Mouse (Mus musculus): ENCODE data around the gene Ftsj3.
"Not testable (repeated sequence)": the region's sequence is repeated elsewhere in the genome, so short reads cannot be mapped to it uniquely, and the experiment has no call there.

Gene Ftsj3

DNA sequence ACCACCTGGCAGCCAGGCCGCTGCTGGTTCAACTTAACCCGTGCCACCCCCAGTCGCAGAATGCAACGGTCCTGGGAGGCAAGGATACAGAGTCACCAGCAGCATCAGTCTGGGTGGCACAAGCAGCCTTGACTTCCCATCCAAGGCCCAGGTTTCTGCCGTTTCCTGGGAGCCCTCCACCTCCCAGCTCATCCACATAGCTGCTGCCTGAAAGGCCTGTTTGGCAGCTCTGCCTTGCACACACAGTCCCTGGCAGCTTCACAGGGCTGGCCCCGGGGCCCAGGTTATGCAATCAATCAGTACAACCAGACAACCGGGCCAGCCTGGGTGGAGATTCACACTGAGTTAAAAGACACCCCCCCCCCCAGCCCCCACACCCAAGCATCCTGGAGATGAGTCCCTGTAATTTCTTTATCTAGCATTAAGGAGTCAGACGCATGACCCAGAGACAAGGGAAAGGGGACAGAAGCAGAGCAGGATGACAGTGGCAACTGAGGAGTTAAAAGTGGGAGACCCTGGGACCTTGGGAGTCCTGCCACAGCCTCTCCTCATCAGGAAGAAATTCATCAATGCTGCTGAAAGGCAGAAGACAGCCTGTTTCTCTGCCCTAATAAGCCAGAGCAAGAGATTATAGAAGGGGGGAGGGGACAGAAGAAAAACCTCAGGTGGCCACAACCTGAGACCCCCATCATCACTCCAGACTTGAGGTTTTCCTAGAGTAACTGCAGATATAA, 12.6 kb upstream of the Ftsj3 start:
- peak; percentile 30 for DNase-seq

DNA sequence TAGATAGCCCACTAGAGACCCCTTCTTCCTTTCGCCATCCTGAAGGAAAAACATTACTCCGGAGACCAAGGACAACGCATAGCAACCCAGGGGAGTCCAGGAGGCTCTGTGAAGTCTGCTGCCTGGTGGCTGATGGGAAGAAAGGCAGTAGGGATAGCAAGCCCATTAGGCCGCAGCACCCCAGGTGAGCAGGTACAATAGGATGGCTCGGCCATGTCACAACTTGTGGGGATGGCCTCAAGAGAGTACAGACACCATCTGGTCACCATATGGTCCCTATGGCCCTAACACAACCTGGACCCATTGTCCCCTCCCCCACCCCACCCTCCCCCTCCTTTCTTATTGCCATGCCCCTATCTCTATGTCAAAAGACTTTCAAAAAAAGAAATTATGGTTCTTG, 12.0 kb upstream of the Ftsj3 start:
- DNase-seq = no peak

DNA sequence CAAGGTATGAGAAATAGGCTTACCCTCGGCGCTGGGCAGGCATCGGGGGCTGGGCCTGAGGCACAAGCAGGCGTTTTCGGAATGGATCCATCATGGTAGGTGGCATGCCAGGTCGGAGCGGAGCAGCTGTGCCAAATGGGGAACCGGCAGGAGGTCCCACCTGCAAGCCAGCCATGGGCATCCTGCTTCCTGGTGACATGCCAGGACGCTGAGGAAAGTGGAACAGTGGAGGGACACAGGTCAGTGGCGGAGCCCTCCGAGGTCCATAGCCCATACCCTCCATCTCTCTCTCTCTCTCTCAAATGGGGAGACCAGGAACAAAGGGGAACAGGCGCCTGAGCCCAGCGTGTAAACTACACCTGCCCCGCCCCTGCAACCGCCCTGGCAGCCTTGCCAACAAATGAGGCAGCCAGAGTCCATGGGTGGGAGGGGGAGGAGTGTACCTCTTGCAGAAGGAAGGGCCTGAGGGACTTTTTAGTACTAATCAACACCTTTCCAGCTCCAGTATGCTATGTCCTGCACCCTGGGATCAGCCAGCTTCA, 11.5 kb upstream of the Ftsj3 start:
- DNase-seq = no peak

DNA sequence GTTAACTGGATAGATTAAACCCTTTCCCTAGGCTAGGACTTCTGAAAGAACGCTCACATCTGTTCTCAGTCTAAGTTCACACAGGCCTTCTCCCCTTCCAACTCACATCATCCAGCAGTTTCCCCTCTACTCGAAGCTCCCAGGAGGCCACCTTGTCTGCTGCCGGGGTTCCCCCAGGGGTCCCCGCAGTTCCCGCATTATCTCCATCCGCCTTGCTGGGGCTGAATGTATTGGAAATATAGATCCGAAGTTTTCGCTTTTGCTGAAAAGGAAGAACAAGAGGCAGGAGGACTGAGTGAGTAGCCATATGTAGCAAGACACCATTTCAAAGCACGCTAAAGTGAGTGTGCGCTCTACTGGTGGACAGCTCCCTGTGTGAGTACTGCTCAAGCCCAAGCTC, 10.6 kb upstream of the Ftsj3 start:
- no peak for DNase-seq

DNA sequence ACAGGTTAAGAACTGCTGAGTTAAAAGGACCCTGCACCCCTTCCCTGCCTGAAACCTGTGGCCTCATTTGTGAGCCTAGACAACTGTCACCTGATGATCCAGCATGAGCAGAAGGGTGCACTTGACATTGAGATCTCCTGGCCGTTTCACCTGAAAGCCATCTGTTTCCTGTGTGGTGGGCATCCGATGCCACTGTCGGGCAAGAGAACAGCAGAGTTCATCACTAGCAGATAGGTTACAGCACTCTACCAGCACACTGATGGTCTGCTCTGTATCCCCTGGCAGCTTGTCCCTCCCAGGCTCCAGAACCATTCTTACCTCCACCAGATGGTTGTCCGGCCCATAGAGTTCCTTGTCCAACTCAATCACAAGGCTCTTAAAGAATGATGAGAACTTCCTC, 9.7 kb upstream of the Ftsj3 start:
- no peak for DNase-seq

DNA sequence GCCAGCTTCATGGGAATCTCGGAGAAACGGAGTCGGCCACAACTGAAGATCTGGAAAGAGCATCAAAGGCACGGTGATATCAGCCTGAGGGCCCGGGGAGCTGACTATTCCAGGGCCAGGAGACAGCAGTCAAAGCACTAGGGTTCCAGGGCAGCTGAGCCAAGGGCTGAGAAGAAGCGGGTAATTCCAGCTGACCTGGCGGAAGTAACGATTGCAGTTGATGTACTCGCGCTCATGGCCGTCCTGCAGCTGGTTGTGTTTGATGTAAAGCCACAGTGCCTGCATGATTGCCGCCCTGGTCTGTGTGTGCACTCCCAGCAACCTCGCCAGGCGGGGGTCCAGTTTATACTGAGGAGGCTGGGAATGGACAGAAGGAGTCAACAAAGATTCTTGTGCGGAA, 9.1 kb upstream of the Ftsj3 start:
- no peak for DNase-seq

DNA sequence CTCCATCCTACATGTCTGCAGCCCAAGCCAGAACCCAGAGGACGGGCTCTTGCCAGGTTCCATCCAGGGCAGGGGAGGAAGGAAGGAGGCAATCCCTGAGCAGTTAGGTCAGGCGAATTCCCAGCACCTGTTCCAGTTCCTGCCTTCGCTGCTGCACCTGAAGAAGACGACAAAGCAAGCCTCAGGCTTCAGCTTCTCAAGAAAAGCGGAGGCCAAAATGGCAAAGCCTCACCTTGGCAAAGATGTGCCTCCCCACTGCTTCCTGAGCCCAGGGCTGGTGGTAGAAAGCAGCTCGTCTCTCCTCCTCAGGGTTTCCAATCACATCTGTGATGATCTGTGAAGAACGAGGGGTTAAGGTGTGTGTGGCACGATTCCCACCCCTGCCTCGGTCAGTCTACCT, 8.1 kb upstream of the Ftsj3 start:
- no peak for DNase-seq

DNA sequence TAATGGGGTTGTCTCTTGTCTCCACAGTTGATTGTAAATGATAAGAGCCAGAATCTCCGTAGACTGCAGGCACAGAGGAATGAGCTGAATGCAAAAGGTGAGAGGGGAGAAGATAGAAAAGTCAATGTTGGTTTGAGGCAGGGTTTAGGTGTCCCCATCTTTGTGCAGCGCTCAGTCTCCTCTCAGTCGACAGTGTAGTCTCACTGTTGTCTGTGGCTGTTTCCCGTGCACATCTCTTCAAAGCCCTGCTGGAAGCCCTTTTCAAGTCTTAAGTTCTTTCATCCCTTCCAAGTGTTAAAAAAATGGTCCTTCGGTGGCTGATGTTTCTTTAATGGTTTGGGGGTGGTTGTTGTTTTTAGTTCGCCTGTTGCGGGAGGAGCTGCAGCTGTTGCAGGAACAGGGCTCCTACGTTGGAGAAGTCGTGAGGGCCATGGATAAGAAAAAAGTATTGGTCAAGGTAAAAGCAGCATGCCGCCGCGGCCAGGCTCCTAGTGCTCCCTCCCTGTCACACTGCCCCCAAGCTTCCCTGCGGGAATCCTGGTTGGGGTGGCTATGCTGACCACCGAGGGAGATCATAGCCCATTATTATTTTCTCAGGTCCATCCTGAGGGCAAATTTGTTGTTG, 5.1 kb upstream of the Ftsj3 start:
- DNase-seq = no peak

DNA sequence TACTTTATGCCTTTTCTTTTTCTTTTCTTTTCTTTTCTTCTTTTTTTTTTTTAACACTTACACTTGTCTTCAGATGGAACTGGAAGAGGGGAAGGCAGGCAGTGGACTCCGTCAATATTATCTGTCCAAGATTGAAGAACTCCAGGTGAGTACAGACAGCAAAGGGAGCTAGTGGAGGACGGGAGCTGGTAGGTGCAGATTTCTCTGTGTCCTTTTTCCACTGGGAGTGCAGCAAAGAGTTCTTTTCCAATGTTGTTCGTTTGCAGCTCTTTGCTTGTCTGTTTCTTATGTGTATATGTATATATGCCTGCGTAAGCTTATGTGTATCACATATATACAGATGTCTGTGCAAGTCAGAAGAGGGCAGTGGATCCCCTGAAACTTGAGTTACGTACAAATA, 896 bp upstream of the Ftsj3 start:
- DNase-seq = no peak

DNA sequence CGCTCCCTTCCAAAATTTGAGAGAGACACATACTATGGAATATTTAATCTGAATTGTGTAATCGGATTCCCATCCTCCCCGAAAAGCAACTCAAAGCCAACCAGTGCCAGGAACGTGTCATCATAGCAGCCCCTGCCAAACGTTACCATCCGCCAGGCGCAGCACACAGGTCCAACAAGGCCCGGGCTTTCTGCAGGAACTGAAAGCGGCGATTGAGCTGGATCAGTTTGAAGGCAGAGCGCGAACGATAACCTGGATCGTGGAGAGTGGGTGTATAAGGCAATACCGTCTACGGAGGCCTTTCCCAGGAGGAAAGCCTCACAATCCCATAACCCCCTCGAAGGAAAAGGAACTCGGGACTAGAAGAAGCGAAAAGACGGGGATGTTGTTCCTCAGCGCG, 705 bp downstream of the Ftsj3 start:
- DNase-seq = no peak

DNA sequence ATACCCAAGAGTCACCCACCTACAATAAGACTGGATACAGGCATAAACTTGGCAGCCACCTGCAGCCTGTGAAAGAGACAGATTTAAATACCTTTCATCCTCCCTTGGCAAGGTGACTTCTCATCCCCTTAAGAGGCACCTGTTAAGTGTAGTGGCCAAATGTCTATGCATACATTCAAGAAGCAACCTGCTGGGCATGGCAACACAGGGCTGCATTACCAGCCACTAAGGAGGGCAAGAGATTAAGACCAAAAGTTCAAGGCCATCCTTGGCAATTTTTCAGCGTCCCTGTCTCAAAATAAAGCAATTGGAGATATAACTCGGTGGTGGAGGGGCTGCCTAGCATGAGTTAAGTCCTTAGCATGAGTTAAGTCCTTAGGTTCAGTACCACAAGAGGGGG, 1.1 kb downstream of the Ftsj3 start:
- DNase-seq = no peak

DNA sequence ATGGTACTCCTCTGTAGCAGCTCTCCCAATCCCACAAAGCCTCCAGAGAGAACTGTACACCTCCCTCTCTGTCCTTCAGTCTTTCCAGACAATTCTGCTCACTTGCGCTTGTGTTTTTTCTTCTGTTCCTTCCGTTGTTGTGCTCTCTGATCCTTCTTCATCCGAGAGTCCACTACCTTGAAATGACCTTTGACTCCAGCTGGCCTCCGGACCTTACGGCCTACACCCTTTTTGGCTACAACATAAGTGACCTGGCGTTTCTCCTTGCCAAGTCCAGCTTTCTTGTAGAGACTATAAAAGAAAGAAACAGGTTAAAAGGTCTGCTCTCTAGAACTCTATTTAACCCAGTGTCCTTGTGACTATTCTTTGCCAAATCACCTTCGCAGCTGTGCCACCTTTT, 6.6 kb downstream of the Ftsj3 start:
- no peak for DNase-seq

DNA sequence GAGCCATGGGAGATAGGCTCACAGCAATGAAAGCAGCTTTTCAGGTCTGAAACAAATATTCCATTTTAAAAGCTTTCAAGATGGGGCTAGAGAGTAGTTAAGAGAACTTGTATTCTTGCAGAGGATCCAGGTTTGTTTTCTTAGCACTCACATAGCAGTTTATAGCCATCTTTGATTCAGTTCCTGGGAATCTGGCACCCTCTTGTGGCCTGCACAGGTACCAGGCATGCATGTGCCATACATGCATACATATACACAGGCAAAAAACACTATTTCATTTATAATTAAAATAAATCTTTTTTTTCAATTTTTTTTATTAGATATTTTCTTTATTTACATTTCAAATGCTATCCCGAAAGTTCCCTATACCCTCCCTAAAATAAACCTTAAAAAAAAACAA, 9.0 kb downstream of the Ftsj3 start:
- DNase-seq = no peak

DNA sequence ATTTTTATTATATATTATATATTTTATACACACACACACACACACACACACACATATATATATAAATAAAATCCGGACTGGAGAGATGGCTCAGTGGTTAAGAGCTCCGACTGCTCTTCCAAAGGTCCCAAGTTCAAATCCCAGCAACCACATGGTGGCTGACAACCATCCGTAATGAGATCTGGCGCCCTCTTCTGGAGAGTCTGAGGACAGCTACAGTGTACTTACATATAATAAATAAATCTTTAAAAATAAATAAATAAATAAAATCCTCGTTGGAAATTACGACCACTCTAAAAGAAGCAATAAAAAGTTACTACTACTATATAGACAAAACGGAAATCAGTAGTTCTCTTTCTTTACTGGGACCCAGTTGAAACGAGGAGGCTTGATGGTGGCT, 21.9 kb downstream of the Ftsj3 start:
- not testable (repeated sequence) for DNase-seq

DNA sequence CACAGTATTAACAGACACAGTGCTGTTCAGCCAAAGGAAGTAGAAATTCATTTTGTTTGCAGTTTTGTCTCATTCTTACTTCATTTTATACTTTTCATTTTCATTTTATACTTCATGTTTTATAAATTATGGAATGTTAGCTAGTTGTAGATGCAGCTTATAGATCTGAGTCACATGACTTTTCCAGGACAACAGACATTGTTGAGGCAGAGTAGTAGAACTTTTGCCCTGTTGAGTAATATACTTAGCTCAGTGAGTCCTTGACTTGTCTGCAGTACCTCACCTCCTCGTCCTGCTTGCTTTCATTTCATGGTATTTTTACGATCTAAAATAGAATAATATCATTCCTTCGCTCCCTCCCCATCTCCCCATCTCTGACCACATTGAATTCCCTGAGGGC, 35.3 kb downstream of the Ftsj3 start:
- DNase-seq = no peak

DNA sequence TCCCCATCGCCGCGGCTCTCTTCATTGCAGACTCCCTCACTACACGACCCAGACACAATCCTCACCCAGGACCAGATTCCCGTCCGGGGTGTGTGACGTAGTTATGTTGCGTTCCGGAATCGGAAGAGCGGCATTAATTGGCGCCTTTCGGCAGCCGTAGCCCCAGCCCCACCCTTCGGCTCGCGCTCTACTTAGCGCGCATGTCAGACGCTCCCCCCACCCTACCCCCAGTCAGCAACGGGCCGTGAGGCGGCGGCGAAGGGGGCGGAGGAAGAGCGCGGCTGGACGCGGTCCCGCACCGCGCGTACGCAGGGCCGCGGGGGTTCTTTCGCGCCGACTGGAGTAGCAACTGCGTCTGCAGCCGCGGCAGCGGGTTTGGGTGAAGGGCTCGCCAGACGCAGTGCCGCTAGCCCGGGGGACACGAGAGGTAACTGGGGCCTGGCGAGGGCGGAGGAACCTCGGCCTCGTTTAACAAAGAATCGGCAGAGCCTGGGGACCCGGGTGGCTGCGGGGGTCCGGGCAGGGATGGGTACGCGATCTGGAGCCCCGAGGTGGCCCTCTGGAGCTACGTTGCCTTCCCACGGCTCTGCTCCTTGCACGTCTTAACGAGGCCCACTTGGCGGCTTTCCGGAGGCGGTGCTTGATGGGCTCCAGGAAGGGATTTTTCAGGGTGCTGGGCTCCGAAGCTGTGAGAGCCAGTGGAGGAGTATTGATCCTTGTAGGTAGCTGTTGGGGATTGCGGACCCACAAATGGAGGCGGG, 39.0 kb downstream of the Ftsj3 start, which contains the start of gene Ddx42:
Gene Ddx42, plus strand, starts transcription at position 197 of the 761 bp plus-strand sequence.
- peak; percentile 93 for DNase-seq

DNA sequence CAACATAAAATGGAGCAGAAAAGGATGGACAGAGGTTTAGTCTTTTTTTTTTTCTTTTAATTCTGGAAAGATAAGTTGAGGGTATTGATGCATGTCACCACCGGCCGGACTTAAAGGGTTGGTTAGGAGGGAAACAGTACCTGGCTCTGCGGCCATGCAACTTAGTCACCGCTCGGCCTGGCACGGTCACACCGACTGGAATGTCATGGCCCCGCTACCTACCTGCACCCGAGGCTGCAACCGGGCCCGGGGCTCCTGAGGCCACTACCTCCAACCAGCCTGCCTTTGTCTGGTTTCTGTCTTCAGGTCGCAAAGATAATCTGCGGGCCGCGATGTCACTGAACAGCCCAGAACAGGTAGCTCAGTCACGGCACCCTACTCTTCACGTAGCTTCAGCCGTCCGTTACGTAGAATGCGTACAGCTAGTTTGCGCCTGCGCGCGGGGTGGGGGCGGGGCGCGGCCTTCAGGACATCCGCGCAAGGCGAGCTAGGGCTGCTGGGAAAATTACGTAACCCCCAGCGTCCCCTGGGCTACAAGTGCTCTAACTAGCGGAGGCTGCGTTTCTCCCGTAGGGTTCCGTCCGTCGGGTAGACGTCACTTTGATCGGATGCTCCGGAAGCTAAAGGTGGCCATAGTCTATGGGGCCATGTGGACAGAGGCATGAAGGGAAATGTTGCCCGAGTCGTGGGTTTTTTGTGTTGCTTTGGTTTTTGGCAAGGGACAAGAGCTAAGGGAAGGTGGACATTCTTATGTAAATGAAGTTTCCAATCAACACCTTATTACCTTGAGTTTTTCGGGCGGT, 39.8 kb downstream of the Ftsj3 start, which contains the start of gene Ccdc47:
Gene Ccdc47, minus strand, starts transcription at position 418 of the 803 bp plus-strand sequence.
- DNase-seq = peak; percentile 95

DNA sequence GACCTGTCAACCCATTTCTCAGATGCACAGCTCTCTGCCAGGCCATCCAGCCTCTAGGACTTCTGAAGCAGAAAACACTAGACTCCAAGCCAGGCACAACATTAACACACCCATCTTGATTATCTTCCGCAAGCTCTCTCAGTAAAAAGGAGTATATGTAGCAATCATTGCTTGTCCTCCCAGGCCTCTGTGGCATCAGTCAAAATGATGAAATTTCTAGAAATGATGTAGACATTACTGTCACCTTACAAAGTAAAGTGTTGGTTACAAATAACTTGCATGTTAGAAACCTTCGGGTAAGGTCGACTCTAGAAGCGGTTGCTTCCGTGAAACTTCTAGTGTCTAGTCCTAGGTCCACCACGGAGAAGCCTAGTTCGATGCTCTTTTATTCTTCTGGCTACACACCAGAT, 40.4 kb downstream of the Ftsj3 start:
- no peak for DNase-seq

DNA sequence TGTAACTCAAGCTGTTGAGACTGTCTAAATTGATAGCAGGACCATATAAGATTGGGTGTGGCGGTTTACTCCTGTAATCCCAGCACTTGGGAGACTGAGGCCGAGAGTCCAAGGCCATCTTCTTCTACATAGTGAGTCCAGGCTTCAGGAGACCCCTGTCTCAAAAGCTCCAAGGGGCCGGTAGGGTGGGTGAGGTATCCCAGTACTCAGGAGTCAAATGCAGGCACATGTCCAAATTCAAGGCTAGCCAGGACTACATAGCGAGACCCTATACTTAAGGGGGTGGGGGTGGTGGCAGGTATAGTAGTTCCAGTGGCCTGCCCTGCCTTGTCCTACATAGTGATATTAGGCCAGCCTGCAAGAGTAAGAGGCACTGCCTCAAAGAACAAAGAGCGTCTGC, 41.0 kb downstream of the Ftsj3 start:
- no peak for DNase-seq

DNA sequence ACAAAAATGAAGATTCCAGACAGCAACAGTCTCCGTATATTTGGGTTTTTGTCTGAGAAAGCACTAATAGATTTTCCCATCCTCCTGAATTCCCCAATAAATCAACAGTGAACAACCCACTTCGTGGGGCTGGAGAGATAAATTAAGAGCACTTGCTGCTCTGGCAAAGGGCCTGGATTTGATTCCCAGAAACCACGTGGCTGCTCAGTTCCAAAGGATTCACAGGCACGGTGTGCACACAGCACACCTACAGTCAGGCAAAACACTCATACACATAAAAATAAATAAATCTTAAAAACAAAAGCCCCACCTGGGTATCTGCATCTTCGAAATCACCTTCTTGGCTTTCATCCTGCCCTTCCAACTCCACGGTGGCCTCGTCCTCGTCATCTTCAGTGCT, 43.1 kb downstream of the Ftsj3 start:
- DNase-seq = no peak

DNA sequence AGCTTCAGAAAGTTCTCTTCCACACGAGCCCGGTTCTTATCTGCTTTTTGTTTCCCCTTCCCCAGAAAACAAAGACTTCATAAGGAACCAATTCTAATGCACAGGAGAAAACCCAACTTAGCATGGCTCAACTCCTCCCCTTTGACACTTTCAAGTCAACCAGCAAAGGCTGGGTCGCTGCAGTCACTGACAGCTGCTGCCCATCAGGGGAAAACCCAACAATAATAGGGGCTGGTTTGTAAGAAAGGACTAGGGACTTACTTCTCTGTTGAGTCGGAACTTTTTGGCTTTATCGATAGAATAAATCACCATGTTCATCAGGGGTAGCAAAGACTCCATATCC, 53.8 kb downstream of the Ftsj3 start, which contains the start of gene Strada:
Gene Strada, minus strand, starts transcription at position 46 of the 343 bp plus-strand sequence.
- DNase-seq = no peak

DNA sequence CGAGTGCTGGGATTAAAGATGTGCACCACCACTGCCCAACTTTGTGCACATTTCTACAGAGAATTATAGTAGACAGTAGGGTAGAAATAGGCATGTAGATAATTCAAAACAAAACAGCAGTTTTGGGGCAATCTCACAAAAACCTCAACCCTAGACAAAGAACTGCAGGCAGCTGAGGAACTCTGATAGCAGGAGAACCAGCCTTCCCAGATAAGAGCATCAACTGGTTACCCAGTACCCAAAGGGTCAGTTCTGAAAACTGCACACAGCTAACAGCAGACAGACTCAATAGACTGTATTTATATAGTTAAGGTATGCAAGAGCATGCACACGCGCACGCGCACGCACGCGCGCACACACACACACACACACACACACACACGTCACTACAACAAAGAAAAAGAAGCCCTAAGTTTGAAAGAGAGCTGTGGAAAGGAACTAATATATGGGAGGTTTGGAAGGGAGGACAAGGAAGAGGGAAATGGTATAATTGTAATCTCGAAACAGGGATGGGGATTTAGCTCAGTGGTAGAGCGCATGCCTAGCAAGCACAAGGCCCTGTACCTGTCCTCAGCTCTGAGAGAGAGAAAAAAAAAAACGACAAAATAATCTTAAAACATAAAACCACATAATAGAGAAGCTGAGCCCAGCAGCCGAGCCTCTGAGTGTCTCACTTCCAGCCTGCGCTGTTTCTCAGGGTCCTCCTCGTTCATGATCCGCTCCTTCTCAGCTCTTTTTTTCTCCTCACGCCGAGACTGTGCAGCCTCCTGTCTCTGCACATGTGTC, 54.3 kb downstream of the Ftsj3 start:
- DNase-seq = no peak

Data from right cerebral cortex, postnatal 25 days (tissue).